Mouse (Mus musculus) megakaryocyte-erythroid progenitor cell, adult 5-6 weeks (primary cell): ENCODE results near the gene Shb. TPM values are rescaled to one million over a fixed set of nuclear protein-coding genes. Genes with fewer than 3 reads are reported as not detected.
A peak's percentile ranks its signal among the peaks of the same experiment; 100 is the strongest.

Experiments used
- ATAC-seq: replicated peaks from 2 replicates; pipeline ENCODE4 v1.8.0; 2016; ENCODE audit warnings: mild to moderate bottlenecking, inconsistent platforms; ENCODE audit not compliant: severe bottlenecking, poor library complexity, low FRiP score, low TSS enrichment
- total RNA-seq, 2 experiments: library from RNA; stranded (forward) in 1 of 2; stranded (reverse) in 1 of 2; fragments of 200-1000, 215-1000 nt in 1 of 2; fragments of >200 nt in 1 of 2; fragmentation: Nextera tagmentation in 1 of 2; gene quantifications; 2 replicates each; pipeline ENCODE4 v1.2.3; 2014 to 2017

Gene Shb
- total RNA-seq, 2 experiments from 2014 or later = 7.8 to 8.9 TPM

DNA sequence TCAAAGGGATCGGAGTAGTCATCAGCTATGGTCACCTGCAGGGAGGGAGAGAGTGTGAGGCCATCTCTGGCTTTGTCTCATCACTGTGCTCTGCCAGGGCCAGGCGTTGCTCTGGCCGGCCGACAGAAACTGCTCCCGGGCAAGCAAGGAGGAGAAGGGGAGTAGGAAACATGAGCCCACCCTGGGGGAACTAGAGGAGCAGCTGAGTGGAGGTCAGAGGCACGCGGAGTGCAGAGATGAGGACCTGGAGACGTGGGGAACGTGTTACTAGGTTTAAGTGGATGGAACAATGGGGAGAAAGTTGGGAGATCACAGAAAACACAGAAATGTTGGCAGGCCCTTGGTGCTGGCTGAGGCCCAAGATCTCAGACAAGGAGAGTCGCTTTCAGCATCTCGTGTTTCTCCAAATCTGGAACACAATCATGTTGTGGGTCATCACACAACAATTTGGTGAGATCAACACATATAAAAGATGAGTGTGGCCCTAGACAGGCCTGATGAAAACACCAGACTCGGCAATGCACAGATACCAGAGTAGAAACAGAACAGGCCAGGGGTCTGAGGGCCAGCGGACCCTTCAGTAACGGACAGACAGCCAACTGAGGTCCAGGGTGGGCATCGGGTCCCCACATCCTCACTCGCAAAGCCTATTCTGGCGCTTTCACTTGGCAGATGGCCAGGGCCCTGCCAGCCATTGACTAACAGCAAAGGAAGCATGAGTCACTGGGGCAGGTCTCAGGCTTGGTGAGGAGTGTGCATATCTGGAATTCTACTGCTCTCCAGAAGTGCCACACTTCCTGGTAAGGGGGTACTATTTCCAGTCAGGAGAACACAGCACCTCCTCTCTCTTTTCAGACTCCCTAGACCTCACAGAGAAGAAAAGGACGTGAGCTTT, 42.9 kb downstream of the Shb start:
- no peak for ATAC-seq

DNA sequence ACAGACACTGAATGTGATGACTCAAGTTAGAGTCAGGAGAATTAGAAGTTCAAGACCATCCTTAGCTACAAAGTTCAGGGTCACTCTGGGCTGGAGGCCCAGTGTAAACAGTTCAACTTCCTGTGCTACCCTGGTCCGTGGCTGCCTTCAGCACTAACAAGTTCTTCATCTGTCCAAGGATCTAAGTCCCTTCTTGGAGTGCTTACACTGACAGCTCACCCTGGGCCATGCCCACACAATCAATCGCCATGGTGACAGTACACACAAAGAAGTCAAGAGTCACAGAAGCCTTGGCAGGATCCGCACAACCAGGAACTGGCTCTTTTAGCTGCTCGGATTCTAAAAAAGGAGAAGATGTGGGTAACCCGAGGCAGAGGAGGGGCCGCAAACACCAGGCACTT, 44.6 kb downstream of the Shb start:
- 0 out of 2 replicates have a peak, but pooled peaks have one; percentile 16 for ATAC-seq

DNA sequence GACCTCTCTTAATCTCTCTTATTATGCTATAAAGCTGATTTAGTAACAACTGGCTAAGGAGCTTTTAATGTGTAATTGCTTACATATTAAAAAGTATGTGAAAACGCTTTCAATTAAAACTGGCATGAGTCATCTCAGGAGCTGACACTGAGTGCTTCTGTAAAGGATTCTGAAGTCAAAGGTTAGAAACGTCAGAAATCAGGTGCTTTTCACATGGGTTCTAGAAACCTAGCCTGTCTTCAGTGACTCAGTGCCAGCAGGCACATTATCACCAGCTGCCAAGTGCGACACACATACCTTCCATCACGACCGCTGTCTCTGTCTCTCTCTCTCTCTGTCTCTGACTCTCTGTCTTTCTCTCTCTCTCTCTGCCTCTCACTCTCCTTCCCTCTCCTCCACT, 47.2 kb downstream of the Shb start:
- ATAC-seq = no peak

DNA sequence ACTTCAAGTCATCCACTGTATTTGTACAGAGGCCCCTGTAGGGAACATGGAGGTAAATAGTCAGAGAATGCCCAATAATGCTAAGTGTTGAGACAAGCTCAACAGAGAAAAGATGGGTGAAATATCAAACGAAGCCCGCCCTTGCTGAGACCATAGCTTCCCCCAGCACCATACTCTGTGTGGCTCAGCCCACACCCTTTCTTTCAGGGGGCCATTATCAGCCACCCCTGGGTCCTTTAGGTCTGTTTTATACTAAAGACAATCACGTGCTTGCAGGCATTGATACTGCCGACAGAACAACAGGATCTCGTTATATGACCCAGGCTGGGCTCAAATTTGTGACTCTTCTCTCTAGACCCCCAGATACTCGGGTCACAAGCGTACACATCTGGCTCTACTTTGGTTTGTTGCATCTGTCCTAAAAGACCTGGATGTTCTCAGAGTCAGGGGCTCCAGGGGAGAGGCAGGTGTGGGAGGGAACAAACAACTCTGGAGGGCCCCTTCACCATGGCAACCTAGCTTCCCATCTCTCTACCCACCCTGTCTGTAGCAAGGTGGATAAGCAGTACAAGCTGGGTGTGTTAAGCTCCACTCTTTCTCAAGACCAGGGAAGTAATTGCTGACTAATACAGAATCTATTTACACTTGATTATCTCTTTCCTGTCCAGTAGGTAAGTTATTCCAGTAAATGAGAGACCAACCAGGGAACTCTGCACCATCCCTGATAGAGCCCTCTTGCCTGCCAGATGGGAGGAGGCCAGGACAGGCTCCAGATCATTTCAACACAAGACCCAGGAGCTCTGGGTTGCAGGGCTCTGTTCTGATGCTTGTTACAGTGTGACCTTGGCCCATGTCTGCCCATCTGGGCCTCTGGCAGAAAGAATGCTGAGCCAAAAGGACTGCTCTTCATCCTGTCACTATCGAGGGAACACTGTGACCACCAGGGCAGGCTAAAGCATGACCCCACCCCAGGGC, 48.7 kb downstream of the Shb start:
- ATAC-seq = no peak

DNA sequence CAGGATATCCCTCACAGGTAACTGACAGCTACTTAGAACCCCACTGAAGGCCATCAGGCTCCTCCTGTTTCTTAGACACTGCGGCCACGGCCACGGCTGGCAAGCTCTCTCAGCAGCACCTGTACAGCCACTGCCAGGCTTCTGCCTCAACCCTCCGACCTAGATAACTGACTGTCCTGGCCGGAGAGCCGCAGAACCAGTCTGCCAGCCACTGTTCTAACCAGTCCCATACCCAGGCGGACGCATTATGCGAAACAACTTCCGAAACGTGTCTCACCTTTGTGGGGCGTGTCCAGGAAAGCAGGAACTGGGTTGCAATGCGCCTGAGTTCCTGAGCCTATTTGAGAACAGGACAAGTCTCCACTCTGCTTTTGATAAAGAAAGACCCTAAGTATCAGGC, 50.0 kb downstream of the Shb start:
- ATAC-seq = no peak

DNA sequence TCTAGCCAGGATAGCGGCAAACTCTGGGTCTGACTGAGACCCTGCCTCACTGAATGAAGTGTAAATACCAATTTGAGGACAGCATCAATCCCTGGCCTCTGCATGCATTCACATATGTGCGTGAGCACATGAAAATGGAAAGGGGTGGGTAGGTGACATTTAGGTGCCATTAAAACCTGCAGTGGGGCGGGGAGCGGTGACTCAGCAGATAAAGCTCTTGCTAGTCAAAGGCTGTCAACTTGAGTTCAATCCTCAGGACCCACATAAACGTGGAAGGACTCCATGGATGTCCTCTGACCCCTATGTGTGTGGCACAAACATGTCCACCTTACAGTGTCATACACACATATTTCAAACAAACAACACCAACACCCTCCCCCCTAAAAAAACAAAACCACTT, 50.8 kb downstream of the Shb start:
- no peak for ATAC-seq

DNA sequence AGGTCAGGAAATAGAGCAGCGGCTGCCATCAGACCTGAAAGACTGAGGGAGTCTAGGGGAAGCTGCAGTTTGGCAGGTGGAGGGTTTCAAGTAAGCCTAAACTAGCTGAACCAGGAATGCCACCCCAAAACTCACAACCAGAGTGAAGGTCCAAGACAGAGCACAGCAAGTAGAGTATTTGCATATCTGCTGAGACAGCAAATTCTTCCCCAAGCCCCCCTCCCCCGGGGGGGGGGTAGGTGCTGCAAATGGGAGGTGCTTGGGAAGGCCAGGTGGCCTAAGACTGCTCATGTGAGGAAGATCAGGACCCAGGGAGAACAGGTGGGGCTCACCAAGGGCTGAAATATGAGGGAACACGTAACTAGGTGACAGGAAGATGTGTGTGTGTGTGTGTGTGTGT, 51.7 kb downstream of the Shb start:
- ATAC-seq = no peak

DNA sequence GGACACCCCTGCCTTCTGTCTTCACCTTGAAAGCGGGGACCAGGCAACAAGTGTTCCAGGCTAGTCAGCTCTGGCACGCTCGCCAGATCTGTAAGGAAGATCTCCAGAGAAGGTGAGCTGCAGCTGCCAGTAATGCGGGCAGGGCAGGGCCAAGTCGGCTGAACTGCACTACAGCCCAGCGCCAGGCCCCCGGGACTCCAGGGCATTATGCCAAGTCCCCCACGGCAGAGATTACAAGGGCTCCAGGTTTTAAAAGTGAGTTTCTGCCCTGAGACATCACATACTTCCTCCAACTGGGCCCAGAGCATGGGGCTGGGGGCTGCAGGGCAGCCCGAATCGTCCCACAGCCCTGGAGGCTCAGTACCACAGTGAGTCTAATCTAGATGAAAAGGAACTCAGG, 52.8 kb downstream of the Shb start:
- ATAC-seq = no peak

DNA sequence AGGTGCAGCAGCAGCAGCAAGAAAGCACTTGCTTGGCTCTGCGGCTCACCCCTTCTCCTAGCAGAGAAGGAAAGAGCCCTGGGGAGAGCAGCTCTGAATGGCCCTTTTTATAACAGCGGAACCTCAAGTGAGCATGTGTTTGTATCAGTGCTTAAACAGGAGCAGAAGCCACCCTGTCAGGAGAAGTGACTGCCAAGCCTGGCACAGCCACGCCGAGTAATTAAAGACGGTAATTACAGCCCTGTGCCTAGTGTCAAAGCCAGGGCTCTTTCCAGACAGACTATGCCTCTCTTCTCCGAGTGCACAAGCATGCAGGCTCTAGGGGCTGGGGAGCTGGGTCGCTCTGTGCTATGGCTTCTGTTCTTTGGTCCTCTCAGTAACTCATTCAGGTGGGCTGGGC, 54.1 kb downstream of the Shb start:
- no peak for ATAC-seq

DNA sequence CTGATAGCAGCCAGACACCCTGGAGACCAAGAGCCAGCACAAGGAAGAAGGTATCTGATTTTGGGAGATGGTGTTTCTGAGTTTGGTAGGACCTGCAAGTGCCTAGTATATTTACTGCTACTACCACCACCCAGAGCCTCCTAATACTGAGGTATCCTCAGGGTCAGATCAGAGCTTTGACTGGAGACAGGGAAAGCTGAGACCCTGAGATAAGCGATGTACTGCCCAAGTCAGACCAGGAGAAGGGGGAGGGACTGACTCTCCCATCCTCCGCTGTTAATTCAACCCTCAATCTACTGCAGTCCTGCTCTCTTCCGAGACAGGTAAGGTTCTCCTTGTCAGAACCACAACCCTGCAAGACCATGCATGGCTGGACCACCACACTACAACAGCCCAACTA, 55.2 kb downstream of the Shb start:
- ATAC-seq = no peak

DNA sequence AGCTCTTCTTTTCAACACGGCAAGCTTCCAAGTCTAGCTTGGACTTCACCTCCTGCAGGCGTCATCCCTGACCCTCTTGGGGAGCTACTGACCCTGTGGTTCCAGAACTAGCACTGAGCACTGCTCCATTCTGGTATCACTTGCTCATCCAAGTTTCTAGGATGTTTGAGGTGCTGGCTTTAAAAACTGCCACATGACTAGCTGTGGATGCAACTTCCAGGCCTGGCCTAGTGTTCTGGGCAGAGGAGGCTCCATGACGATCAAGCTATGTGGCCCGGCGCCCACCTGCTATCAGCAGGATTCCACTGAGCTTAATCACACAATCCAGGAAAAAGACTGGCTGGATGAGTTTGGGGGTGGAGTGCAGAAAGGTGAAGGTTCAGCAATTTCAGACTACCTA, 57.4 kb downstream of the Shb start:
- no peak for ATAC-seq

DNA sequence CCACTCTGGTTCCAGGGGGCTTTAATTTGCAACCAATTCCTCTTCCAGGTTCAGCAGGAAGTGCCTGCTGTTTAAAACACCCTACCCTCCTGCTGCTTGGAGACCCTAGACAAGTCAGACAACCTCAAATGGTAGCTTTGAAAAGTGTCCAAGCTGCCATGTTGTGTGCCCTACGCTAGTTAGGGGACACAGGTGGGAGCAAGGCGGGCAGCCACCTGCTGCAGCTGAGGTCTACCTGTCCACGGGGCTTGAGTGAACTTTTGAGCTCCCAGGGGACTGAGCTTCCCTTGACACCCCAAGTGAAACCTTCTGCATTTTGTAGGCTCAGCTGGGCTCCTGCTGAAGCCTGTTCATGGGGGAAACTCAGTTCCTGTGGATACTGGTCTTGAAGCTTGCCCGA, 58.1 kb downstream of the Shb start:
- no peak for ATAC-seq

DNA sequence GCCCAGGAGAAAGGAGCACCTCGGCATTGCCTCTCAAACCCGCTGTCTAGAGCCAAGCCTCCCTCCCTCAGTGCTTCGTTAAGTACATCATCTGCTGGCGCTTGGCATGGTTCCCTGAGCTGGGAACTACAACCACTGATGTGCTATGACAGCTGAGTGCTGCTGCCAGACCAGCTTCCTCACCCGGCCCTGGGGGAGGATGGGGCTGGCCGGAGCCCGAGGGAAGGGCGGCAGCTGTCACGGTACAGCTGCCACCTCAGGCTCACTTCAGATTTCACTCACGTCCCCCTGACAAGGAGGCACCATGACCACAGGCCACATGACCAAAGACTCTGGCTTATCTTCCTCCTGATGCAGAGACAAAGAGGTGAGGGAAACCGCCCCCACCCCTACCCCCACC, 59.1 kb downstream of the Shb start:
- 0 out of 2 replicates have a peak, but pooled peaks have one; percentile 32 for ATAC-seq

DNA sequence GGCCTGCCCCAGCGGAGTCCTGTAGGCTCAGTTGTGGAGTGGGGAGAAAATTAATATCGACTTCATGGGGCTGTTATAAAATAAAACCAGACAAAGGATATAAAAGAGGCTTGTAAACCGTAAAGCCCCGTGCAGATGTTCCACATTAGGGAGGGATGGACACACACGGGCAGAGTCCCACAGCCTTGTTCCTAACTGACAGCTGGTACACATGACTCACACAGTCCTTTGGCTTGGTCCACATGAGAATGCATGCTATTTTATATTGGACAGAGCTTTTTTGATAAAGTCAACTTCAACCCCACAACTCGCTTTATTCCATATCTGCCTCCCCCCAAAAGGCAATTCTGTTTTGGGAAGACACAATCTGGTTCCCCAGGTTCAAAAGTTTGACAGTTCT, 59.6 kb downstream of the Shb start:
- no peak for ATAC-seq

DNA sequence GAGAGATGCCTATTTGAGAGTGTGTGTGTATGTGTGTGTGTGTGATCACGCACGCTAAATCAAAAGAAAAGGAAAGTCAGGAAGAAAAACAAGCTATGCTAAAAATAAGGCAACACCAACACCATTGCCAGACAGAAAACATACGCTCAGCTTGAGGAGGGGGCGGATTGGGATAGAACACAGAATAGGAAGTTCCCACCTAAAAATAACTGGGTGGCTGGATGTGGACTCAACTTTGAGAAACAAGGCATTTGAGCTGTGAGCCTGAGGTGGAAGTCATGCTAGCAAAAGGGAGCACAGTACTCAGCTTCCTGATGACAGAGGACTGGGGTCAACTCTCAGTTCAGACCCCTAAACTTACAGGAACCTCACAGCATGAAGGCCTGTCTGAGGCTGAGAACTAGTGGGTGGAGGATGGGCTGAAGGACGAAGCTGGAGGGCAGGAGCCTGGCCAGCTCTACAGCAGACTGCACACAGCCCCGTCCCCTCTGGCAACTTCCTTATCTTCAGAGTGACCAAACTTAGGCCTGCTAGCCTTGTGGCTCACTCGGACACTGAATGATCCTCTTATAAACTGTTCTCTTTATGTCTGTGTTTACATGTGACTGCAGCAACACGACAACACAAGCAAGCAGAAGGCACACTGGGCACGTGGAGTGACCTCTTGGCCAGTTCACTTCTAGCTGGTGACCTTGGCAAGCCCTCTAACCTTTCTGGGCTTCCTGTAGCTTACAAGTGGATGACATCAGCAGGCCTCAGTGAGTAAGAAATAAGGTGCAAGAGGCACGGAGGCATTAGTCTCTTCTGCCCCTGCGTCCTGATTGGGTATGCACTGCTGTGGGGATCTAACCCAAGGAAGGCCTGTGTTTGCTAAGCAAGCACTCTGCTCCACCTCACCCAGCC, 60.4 kb downstream of the Shb start:
- no peak for ATAC-seq

DNA sequence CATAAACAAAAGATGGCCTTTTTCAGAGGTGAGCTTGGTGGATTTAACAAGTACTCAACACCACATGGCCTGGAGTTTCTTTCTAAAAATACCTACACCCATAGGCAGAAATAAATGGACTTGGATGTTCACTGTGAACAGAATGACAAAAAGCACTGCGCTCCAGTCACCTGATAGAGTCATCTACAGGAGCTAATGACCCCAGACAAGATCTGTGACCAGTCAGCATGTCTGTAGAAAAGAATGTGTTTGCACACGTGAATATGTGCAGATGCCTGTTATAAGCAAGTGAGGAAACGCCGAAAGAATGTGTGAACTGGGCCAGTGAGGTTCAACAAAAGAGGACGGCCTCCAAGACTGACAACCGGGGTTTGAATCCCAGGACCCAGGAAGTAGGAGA, 63.2 kb downstream of the Shb start:
- ATAC-seq = no peak

DNA sequence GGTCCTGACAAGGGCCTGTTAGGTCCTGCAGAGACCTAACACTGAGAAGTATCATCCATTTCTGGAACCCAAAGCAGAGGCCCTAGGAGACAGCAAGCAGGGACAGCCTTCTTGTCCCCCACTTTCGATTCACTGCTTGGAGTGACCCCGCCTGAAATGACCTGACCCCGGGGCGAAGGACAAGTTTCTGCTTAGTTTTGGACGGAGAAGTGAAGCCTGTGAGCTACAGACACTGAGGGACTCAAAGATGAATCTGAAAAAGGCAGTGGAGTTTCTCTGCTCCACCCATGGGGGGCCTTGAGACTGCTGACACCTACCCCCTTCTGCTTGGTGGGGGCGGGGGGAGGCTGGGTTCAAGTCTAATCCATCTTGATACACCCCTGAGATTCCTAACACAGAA, 63.8 kb downstream of the Shb start:
- no peak for ATAC-seq

DNA sequence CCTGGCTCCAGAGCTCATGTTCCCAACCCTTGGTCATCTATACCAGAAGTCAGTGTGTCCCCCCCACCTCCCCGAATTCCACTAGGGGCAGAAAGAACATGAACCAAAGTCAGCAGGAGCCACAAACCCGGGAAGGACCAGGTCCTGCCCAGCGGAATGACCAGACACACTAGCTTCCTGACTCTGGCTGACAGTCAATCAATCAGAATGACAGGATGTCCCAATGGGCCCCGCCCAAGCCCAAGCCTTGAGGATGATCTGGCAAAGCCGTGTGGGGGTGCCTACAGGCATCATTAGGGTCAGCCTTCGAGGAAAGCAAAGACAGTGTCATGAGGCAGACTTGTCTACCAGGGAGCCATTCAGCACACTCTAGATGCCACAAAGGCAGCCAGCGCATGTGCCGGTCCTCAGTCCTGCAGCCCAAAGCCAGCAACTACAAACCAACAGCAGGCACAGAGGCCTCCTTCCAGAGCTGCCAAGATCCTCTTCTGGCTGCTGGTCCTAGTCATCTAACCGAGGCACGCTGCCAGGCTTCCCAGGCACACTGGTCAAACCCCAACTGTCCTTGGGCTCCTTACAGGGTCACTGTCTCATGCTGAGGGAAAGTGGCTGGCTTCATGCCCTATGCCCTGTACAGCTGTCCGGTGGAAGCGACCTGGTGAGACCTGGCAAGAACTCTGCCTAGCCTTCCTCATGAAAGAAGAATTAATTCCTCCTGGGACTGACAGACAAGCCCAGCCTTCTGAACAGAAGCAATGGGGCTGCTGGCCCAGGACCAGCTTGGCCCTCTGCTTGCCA, 65.0 kb downstream of the Shb start:
- no peak for ATAC-seq

DNA sequence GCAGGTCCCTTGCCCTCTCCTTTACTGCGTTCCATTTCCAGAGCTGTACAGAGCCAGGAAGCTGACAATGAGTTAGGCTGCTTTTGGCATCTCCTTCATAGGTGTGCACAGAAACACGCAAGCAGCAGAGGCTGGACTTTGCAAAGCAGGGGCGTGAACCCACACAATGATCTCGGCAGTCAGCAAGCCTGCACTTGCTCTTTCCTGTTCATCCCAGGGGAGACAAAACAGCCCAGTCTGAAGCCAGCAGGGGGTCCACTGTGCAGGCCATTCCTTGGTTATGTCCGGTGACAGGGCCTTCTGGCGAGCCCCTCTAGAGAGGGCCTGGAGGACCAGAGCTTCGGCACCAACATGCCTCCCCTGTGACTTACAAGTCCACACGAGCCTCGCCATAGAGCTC, 67.3 kb downstream of the Shb start:
- no peak for ATAC-seq
